Mouse (Mus musculus): ENCODE measurements around the gene Myo1e.

GRCm38 (mm10) chr9:70384494-70384893 is 177.3 kb downstream of the Myo1e start:
- TF ChIP-seq POLR2A (IDR thresholded peaks at IDR 0.05; ENCODE audit: borderline replicate concordance, extremely low read depth, insufficient read depth, insufficient read length, poor library complexity, severe bottlenecking) (no peak), CTCF (IDR thresholded peaks at IDR 0.05; ENCODE audit: borderline replicate concordance, extremely low read depth, insufficient read depth, insufficient read length) (no peak)
